Mouse (Mus musculus) naive thymus-derived CD4-positive, alpha-beta T cell, adult 2 months (primary cell): ENCODE measurements around the gene Ttc12.

Source experiments
- DNase-seq: peaks from one replicate; pipeline ENCODE4 v3.0.0-alpha.2; 2011; ENCODE audit warnings: low read depth

The Ttc12 gene

DNA sequence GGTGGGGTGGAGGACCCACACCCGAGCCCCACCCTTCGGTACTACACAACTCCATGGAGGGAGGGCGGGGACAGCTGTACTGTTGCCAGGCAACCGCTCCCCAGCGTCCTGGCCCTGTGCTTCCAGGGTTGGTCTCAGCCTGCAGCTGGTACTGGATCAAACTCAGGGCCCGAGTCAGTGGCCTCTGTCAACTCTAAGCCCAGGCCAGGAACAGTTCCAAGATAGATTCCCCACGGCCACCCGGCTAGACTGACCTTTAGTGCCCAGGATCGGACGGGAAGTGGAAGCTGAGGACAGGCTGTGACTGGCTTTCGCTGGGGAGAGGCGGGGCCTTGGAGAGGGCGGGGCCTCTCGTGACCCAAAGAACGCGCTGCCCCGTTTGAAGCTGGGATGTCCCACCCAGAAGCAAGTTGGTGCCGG is at the start of gene Ttc12:
Gene Ttc12, minus strand, starts transcription at position 334 of the 420 bp plus-strand sequence.
- DNase-seq, result peak; percentile 38

DNA sequence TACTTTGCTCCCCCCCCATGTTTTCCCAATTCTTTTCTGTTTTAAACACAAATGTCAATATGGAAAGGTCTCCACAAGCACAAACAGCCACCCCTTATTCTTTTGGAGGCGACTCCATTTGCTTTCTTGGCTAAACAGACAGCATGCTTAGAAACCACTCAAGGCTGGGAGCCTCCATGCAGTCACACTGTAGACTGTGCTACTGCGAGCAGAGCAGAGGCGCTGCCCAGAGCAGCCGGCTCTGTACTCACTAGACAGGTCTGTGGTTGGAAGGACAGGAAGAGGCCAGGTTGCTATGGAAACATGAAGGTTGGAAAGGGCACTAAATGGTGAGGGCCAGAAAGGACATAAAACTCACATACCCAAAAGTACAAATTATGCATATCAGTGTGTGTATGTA is 48.9 kb upstream of the Ttc12 start:
- no peak for DNase-seq

DNA sequence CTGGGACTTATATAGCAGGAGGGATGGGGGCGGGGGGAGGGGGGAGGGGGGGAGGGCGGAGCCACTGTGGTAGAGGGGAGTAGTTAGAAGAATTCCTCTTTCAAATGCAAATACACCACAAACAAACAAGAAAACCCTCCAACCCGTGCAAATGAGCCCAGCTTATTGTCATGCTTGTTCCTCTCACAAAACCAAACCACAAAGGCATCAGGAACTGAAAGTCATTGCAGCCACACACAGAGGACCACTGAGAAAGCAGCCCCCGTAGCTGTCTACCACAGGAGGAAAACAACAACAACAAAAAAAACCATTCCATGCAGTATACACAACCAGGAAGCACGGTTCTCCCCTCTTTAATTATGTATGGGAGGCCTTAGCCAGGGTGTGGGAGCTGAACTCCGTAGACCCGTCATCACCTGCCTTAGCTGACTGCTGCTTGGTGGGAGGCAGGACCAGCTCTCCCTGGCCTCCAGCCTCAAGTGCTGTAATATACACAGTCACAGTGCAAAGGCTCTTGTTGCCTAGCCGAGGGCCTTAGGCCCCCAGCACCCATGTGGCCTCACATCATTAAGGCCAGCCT is 48.0 kb upstream of the Ttc12 start:
- DNase-seq, result no peak

DNA sequence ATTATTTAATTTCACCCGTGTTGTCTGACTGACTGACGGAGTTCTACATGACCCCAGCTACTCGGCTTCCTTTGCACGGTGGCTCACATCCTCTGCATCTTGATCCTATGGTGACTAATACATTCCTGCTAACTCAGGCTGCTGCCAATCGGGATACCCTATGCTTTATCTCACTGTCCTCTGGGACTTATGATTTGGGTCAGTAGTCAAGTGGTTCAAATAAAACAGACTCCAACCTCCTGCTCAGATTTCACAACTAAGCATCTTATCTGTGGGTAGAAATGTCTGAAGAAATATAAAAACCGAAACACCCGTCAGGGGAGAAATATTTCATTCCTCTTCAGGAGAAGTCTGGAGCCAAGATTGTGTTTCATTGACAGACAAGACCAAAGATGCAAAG is 47.4 kb upstream of the Ttc12 start:
- no peak for DNase-seq

DNA sequence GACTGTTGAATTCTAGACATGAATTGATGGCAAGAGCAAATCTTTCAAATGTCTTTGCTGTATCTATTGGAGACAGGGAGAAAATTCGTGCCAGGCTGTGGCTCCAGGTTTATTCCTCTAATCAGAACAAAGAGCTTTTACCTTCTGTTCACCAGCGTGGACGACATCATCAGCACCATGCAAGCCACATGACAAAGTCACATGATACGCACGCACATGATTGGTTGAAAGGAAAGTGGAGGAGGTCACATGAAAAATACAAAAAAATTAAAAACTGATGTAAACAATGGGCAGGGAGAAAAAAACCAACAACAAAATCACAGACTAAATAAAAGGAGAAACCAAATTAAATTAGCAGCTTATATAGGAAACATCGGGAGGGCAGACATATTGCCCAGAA is 45.8 kb upstream of the Ttc12 start:
- DNase-seq, result no peak

DNA sequence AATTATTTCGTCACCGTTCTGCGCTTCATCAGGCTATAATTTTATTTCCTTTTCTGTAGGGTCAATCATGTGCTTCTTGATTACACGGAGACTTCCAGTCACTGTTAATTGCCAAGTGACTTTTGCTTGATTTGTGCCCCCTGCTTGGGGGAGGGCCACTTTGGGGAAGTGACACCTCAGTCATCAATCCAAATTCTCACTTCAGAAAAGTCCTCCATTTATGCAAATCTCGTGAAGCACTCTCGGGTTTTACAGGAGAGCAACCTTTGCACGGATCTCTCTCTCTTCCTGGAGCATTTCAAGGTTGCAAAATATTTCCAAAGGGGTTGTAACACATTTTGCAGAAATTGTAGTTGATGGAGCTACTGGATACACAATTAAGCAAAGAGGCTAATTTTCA is 45.2 kb upstream of the Ttc12 start:
- DNase-seq, result no peak

DNA sequence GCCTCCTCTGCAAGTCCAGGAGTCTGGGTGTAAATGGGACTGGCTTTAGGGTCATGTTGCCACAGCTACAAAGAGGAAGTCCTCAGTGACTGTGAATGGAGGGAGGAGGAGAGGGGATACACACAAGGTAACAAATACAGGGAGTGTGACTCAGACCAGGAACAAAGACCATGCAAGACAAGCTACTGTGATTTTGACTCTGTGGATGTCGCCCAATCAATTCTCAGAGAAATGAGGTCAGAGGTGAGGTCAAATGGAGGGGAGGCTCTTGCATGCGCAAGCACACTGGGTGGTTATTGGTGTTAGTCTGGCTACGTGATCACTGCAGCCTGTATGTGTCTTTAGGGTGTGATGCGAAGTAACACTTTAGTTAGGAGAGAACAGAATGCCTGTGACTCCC is 44.7 kb upstream of the Ttc12 start:
- no peak for DNase-seq

DNA sequence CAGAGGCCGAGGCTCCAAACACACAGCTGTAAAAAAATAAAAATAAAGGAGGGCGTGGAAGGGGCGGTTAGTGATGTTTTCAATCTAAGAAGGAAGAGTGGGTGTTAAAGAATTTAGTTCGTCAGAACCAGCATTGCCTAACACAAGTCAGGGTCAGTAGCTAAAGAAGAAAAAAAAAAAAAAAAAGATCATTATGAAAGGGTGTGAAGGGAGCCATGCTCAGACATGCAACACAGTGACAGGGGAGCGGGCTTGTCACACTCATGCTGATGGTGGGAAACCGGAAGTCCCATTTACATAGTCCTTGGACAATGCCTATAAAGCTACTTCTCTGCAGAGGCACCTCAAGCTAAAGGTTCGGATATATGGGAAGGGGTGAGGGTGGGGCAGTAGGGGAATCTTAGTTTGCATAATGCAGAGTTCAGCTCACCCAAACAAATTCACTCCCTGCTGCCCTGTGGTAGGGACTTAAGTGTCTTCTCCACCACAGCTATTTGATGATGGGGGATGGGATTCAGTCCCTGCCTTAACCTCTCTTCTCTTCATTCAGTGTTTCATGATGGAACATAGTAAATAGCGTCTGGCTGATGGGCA is 43.4 kb upstream of the Ttc12 start:
- DNase-seq, result no peak

DNA sequence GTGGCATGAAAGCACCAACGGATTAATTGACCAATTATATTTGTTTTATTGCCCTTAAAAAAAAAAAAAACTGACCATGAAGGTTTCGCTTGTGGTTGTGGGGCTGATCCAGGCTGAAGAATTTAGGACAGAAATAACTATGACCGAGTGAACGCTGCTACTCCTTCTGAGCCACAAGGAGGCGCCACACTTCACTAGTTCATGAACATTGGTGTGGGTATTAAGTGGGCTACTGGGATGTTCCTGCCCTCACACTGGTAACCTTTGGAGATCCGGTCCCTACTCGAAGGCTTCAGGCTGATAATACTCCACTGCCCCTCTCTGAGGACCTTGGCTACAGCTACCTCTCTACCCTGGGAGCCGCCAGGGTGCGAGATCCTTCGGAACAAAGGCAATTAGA is 42.9 kb upstream of the Ttc12 start:
- no peak for DNase-seq

DNA sequence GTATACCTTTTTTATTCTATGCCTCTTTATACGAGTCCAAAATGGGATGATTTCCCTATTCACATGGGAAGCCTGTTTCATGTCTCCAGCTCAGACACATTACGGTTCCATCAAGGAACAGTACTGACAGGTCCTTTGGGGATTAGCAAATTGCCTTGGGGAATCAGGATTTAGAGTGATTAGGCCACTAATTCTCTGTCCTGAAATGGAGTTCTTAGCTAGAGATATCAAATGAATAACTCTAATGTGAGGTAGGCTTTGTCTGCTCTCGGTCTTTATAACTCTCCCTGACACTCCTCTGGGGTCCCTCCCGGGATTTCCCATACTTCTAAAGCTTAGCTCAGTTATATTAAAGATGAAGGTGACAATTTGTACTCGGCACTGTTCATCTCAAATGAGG is 42.0 kb upstream of the Ttc12 start:
- DNase-seq, result no peak

DNA sequence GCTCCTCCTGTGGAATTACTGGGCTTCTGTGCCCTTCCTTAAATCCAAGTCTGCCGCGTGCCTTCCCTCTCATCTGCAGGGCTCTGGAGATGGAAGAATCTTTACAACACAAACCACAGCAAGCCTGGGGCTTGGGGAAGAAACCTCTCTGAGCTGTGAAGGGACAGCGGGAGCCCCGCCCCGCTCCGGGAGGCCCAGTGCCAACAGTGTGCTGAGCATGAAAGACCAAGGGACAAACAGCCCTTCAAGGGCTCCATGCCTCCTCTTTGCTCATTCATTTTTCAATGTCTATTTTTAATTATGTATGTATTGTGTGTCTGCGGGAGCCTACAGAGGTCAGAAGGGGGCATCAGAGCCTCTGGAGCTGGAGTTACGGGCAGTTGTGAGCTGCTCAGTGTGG is 41.3 kb upstream of the Ttc12 start:
- no peak for DNase-seq

DNA sequence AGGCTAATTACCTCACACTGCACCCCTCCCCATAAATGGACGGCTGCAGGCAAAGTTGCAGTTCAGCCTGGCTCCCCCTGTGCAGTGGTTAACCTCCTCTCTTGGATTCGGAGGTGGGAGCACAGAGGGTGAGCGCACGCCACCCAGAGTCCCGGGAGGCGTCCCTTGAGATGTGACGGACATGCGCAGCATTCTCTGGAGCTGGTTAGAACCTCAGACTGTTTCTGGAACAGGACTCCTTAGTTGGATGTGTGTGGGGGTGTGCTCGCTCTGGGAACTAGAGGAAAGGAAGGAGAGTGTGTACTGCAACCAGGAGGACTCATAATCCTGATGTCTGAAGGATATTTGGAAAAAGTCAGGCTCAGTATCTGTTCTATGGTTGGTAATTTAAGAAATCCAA is 38.7 kb upstream of the Ttc12 start:
- DNase-seq, result no peak

DNA sequence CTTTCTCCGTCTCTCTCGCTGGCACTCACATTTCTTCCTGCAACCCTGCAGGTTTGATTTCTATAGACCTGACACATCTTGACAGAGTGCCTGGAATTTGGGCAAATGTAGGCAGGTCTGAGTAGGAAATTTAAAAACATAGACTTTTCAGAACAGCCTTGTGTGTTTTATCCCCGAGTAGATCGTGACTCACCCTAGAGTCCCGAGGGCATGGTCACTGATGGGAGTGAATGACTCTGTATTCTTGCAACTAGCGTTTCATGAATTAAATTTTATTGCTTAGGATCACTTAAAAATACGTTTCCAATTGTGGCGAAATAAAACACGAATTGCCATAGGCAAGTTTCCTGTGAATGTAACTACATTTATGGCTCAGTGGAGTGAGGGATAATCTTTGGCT is 37.9 kb upstream of the Ttc12 start:
- no peak for DNase-seq

DNA sequence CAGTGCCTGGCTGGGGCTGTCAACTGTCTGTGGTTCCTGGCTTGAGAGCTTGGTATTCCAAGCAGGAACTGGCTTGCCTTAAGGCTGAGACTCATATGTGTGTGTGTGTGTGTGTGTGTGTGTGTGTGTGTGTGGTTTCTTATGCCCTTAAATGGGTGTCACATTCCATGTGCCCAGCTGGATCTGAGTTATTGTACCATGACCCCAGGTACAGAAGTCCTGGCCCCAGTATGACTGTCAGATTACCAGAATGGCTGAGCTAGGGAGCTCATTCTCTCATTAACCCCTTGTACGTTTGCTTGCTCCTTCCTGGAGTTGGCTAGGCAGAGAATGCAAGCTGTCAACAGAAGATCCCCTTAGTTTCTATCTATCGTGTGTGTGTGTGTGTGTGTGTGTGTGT is 28.3 kb upstream of the Ttc12 start:
- DNase-seq, result no peak

DNA sequence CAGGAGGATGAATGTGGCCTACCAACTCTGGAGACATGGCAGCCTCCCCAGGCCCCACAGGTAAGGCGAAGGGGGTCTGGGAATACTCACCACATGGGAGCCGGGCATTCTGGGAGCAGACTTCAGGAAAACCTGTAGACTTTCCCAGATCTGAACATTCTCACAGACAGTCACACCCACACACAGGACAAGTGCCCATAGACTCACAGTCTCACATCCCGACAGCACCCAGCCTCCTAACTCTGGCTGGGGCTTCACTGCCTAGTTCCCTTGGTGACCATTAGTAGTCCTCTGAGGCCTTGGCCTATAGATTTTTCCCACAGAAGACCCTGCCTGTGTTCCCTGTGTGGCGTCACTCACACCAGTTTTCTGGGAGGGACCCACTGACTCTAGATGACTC is 24.6 kb upstream of the Ttc12 start:
- no peak for DNase-seq

DNA sequence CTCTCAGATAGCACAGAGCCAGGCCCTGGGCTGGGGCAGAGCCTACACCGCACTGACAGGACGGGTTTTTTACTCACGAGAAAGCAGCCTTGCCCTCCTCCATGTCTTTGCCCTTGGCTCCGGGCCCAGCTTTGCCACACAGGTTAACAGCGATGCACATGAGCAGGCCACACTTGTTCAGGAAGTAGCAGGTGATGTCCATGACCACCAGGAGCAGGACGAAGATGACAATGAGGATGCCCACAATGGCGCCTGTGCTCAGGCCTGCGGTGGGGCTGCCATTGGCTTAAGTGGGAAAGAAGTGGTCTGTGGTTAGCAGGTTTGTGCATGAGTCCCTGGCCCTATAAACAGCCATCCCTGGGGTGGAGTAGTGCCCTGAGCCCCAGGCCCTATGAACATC is 23.6 kb upstream of the Ttc12 start:
- no peak for DNase-seq

DNA sequence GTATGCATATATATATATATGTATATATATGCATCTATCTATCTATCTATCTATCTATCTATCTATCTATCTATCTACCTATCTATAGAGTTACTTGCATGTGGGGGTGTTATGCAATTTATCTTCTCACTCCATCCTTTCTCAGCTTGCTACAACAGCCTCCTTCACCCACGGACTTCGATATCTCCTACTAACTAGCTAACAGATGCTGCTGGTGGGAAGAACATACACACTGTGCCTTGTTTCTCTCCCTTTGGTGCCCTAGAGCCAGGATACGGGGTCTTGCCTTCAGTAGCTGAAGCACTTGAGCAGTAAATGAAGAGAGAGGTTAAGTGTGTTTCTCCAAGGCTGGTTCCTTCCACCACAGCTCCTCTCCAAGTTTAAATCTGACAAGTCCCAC is 23.1 kb upstream of the Ttc12 start:
- DNase-seq, result no peak

DNA sequence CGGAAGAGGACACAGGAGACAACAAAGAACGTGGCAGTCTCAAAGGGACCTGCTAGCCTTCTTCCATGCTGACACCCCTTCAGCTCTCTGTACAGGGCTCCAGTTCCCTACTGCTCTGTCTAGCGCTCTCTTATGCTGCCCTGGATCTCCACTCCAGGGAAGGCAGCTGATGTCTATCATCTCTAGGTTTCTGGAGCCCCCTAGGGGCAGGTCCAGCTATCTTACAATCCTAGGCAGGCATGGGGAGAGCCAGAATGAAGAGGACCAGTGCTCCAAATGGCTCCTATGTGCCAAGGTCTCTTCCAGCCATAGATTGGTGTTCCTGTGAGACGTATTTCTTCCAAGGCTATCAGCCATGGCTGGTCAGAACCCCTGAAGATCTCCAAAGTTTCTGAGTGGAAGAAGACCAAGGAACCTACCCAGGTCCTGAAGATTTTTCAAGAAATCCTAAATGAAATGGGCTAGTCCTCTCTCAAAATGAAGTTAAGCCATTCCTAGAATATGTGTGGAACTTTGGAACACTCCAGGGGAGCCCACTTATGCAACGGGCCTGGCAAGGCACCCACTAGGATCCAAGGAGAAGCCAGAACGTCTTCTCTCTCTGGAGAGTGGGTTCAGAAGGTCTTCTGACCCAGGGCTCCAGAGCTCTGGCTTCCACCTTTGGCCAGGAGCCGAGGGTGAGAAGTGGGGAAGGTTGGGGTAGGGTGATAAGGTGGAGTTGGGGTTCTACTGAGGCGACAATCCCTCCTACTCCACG is 22.0 kb upstream of the Ttc12 start:
- no peak for DNase-seq

DNA sequence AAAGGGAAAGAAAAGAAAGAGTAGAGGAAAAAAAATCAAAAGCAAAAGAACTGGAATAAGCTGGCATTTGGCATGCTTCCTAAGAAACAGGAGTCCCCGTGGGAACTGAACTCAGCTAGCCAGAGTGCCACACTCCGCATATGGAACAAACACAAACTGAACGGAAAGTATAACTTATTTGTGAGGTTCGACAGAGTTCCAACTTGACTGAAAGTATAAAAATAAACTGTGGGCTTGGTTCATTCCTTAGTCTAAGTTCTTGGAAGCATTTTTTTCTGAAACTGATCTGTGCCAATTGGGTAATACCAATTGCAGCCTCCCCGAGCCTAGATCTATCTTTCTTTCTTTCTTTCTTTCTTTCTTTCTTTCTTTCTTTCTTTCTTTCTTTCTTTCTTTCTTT is 18.6 kb upstream of the Ttc12 start:
- no peak for DNase-seq

DNA sequence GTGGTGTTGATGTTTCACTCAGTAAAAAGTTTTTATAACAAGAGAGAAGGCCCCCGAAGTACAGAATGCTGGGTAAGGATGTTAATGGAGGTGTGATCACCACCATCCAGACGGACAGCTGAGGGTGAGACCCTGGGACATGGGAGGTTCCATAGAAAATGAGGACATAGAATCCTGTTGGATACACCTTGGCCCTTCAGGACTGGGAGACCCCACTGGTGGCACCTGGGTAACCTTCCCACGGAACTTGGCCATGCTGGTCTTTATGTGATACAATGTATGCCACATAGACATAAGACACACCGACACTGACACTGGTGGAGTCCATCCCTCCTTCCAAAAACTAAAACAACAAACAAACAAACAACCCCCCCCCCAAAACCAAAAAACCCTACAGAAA is 16.2 kb upstream of the Ttc12 start:
- no peak for DNase-seq

DNA sequence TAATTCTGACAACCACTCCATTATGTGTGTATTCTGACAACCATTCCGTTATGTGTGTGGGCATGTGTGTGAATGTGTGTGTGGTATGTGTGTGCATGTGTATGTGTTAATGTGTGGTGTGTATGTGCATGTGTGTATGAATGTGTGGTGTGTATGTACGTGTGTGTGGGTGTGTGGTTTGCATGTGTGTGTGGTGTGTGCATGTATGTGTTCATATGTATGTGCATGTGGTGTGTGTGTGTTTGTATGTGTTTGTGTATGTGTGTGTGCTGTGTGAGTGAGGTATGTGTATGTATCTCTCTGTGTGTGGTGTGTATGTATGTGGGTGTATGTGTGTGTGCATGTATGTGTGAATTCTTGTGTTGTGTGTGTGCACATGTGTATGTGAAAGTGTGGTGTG is 13.9 kb upstream of the Ttc12 start:
- no peak for DNase-seq

DNA sequence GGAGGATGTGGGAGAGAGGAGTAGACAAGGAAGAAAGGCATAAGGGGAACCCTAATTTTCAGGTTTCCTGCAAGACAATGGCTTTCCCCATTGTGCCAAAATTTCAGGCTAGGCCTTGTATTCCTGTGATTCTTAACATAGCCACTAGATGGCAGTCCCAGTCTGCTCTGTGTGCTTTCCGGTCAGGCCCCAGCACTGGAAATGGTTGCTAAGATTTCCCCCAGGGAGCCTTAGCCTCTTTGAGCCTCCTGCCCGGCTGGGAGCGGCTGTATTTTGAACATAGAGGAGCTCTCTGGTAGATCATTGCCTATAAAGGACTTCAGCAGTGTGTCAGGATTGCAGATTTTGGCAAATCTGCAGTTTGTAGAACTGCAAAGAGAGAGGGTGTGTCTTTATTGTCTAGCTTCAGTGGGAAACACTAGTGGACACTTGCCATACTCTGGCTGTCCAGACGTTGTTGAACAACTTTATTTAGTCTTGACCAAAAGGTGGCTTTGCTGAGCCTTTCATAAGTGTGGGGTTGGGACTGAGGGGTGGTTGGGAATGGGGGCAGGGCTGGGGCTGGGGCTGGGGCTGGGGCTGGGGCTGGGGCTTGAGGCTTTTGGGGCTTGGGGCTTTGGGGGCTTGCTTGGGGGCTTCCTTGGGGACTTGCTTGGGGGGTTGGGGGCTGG is 8.1 kb upstream of the Ttc12 start:
- peak; percentile 60 for DNase-seq

DNA sequence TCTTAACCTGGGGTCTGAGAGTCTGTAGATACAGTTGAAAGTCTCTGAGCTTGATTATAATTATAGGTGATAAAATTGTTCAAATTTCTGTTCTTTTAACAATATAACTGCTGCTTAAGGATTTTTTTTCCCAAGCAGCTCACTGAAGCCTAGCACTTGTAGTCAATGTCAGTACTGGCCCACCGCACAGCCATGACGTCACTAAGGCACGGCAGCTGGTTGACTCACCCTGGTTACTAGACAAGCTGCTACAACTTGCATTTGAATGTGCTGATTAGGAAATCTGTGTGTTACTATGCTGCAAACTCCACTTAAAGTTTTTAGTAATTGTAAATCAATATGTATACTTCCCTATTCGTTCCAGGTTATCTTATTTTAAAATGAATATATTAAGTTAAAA is 4.6 kb upstream of the Ttc12 start:
- no peak for DNase-seq
